8 mouse cellular contexts compared by ENCODE assay signal in genomic region chr1:135670397-135671130, GRCm38 (mm10). TPM values are rescaled to one million over a fixed set of nuclear protein-coding genes. Genes with fewer than 3 reads are reported as not detected.
A peak's percentile ranks its signal among the peaks of the same experiment; 100 is the strongest.
DNase-seq lines count a peak whose midpoint lies in the region; TF ChIP-seq lines count a peak whose summit lies in the region.

No protein-coding gene starts in this region.

- no peaks in the 10 kb centered on the region for H3K27me3 ChIP-seq in megakaryocyte, embryonic 14.5 days (replicated peaks)

- no peak overlapping the region for H3K4me3 ChIP-seq in cortical plate, adult 2 months (ENCODE audit: insufficient read depth, low read length)
- H3K4me3 ChIP-seq in megakaryocyte, embryonic 14.5 days (replicated peaks): peak overlapping the region; percentile 80

- peaks cover 3% of the 10 kb centered on the region; the same call in 1 of the 2 replicates for H3K4me1 ChIP-seq in cortical plate, adult 2 months (ENCODE audit: control insufficient read depth, insufficient read depth, low read length)
- peaks cover 74% of the 10 kb centered on the region for H3K4me1 ChIP-seq in megakaryocyte, embryonic 14.5 days

- peak; percentile 99 for TF ChIP-seq CTCF in cortical plate, adult 2 months (IDR thresholded peaks at IDR 0.05; ENCODE audit: extremely low read depth, insufficient read depth, low read length)

- no peaks in the 10 kb centered on the region for H3K9me3 ChIP-seq in megakaryocyte, embryonic 14.5 days

- no peak overlapping the region for H3K27ac ChIP-seq in cortical plate, adult 2 months (ENCODE audit: insufficient read depth, low read length)

- peaks cover 28% of the 10 kb centered on the region for H3K36me3 ChIP-seq in megakaryocyte, embryonic 14.5 days (replicated peaks; ENCODE audit: low read length)

- no peak for TF ChIP-seq POLR2A in cortical plate, adult 2 months (IDR thresholded peaks at IDR 0.05; ENCODE audit: extremely low read depth, insufficient read depth, low read length)

- peak; percentile 93 for DNase-seq in adipocyte (ENCODE audit: low spot score)
- DNase-seq in gastrocnemius, postnatal 10 days: peak; percentile 83
- peak; percentile 85 for DNase-seq in induced T-regulatory cell, adult 2 months (ENCODE audit: low read depth)
- DNase-seq in left cerebral cortex, adult 9 months (ENCODE audit: low spot score in 2 of 2): peak; percentile 55 to 91
- peak; percentile 94 for DNase-seq in right cerebral cortex, postnatal 10 days (ENCODE audit: low spot score in 2 of 2)
- peak; percentile 78 to 85 for DNase-seq in urinary bladder, postnatal 36 days (ENCODE audit: low spot score in 2 of 2)

RNA-seq across cellular contexts. Expression of gene Csrp1, which starts 49.3 kb away (rescaled TPM):
- polyA plus RNA-seq in cortical plate, adult 2 months (2012; rRNA removed): 346 and 369 TPM in 2 replicates
- 10 to 100 TPM; 63.5 to 70.3 TPM for total RNA-seq in gastrocnemius, postnatal 10 days (2021)
- polyA plus RNA-seq in megakaryocyte, embryonic 14.5 days (2012; ENCODE audit: insufficient read depth, low replicate concordance): 55.5 and 121 TPM in 2 replicates
